Mouse (Mus musculus): ENCODE measurements around the gene Kcnj8.
"Not testable (repeated sequence)": the region's sequence is repeated elsewhere in the genome, so short reads cannot be mapped to it uniquely, and the experiment has no call there.

Kcnj8 gene

DNA sequence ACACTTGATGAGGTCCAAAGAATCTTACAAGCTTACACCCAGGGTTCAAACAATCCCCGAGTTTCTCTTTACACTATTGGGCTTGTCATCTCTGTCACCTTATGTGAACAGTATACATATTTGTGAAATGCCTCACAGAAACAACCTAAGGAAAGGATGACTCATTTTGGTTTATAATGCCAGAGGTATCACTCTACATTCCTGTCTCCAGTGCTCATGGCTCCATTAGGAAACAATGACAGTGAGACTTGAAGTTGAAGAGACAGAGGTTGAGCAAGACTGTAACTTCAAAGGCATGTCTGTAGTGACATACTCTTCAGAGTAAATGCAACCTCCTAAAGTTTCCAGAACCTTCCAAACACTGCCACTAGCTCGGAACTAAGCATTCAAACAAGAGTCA lies 23.0 kb downstream of the Kcnj8 start:
- DNase-seq, result no peak

DNA sequence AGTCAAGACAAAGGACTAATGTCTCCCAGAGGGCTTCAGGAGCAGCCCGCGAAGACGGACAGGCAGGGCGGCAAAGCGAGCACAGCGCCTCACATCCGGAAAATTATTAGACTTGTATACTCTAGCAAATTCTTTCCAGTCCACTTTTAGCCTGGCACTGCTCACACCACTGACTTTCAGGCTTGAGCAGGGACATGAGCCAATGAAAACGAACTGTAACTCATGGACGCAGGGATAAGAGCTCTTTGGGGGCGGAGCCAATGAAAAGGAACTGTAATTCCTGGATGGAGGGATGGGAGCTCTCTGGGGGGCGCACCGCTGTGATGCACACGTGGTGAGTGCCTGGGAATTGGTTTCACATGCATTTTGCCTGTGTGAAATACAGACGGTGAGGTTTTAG lies 26.3 kb downstream of the Kcnj8 start:
- no peak for DNase-seq

DNA sequence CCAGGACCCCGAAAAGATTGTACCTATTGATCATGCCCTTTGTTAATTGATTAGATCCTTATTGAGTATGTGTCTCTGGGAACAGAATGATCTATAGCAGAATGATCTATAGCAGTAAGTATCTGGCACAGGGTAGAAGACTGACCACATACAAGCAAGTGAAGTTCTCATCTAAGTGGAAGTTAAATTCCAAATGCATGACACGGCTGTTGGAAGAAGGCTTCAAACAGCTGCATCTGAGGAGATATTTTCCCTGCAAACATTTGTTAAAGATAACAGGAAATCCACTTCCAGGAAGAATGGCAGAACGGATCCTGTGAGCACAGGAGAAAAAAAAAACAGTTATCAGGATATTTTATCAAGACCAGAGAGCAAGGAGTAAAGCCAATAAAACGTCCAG lies 27.8 kb downstream of the Kcnj8 start:
- no peak for DNase-seq

DNA sequence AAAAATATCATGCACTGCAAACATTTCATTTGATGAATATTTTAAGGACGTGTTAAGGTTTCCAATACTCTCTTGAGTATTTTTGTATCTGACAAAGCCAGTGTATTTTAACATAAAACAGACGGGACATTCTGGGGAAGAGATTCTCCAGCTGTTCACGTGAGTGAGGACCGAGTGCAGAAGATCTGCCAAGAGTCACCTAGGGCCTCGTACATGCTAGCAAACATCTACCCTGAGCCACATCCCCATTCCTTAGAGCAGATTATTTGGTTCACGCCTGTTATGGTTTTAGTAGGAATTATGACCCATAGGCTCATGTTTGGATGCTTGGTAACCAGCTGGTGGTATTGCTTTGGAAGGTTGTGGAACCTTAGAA lies 28.6 kb downstream of the Kcnj8 start:
- no peak for DNase-seq

DNA sequence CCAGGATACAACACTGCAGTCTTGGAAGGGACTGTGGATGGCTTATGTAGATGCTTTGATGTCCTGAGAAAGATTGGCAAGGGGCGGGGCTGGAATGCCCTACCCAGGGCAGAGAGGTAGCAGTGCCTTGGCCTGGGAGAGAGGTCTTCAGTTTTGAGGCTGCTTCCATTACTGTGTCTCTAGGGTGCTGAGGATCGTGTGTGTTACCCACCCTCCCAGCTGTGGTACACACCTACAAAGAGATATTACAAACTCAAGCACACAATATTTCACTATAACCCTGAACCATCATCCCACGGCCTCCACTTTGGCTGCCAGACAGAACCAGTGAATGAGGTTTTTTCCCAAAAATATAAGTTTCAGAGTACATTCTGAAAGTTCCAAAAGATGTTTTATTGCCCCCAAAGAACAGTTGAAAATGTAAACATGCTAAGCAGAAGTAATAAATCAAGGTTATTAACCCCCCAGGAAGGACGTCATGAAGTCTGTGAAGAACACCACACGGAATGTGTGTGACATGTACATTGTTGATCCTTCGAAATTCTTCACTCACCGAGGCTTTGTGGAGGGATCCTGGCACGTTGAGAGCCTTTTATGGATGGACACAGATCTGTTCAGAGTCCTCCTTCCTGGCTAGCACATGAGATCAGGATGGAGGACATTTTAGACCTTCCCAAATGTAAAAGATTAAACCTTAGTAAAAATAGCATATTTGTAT lies 29.2 kb downstream of the Kcnj8 start:
- DNase-seq, result no peak

DNA sequence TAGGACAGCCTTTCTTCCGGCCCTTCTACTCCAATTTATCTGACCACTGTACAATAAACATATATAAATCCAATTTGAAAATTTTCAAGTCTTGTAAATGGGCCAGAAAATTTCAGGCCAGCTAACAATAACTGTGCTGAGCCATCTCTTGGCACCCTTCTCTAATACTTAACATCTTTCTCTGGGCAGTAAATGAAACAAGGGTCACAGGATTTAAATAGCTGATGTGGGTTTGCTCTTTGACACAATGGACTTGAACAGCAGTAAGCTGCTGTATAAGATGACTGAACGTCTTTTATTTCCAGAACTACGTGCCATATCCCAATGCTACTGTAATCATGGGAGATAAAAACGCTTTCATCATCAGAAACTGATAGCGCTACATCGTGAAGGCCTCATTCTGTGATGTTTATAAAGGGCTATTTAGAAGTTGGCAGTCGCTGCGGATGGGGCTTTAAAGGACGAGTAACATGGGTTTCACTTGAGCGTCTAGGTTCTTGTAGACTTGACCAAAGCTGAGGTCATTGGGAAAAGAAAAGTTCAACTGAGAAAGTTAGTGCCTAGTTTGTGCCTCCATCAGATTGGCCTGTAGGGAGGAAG lies 30.8 kb downstream of the Kcnj8 start:
- no peak for DNase-seq

DNA sequence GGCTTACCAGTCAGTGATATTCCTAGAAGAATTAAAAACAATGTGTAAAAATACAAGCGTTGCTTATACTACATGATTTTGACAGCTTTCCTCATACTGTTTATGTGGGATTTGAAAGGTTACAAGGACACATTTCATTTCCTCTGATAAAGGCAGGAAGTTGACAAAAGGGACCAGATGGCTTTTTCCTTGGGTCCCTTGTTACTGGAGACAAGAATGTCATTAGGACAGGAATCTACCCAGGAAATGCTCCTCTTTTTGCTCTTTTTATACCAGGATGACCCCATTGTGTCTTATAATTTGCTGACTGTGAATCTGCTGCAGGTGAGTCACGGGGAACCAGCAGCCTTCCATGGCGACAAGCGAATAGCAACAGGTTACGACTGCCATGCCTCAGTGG lies 31.3 kb downstream of the Kcnj8 start:
- DNase-seq, result no peak

DNA sequence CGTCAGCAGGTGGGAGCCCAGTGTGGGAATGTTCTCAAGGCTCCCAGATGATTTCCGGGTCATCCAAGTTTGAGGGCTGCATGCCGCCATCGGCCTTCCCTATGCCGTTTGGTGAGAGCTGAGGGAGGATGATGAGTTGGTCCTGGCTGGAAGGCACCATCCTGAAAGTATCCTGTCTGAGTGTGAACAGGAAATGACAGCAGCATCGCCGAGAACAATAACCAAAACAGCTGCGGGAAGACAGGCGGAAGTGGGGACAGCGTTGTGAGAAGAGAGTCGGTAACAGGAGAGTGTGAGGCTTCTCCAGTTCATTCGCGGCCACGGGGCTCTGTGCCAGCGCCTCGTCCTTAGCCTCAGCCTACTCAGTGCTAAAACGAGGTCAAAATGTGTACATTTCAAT lies 32.9 kb downstream of the Kcnj8 start:
- DNase-seq, result peak; percentile 75

DNA sequence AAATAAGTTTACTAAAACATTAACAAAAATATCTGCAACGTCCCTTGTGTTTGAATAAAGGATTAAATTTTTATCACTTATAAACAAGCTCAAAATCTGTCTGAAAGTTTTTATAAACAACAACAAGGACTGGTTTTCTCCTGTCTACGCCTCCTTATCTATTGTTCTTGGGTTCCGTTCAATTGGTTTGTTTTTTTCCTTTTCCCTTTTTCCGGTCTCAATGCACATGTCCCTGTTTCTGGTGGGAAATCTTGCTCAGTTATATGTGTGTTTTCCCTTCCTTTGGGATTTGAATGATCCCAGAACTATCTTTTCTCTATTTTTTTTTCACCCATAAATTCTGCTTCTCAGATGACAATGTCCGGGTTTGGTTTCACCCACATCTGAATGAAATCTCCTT lies 38.0 kb downstream of the Kcnj8 start:
- no peak for DNase-seq

DNA sequence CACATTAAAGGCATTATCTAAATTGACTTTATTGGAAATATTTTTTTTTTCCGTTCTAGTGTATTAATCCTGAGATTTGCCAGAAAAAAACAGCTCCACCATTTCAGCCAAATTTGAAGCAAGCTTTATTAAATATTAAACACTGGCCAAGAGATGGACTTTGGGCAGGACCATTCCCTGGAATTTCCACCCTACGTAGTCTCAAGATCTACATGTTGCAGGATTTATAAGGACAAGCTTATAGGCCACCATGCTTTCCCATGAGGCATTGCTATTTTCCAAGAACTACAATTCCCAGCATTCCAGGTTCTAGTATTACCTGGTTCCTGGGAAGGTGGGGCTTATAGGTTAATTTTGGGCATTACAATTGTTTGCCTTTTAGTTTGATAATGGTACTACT lies 38.7 kb downstream of the Kcnj8 start:
- DNase-seq, result no peak

DNA sequence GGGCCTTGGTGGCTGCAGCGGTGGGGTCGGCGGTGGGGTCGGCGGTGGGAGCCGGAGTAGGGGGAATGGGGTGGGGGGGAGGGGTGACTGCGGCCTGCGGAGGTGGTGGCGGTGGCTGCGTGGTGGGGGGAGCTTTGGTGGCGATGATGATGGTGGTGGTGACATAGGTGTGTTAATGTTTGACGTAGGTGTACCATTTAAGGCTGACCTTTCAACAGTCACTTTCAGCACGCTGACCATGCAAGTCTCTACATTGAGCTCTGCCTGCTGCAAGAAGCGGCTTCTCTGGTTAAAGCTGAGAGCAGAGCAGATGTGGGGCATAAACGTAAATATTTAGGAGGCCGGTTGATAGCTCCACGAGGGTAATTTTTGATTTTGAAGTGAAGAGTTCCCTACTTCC lies 39.3 kb downstream of the Kcnj8 start:
- DNase-seq, result no peak

DNA sequence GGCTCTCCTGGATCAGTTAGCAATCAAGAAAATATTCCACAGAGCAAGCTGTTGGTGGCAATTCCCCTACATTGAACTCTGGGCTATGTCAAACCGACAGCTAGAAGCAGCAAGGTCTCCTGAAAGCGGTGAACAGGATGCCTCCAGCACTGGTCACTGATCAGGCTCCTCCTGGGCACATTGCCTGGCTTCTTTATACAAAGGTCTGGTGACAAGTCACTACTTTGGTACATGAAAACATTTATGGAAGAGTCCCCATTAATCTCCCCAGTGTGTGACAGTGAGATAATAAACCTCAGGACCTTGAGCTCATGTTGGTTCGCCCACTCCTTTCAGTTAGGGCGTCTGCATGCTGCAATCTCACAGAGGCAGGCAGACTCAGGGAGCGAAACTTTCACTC lies 41.0 kb downstream of the Kcnj8 start:
- no peak for DNase-seq

DNA sequence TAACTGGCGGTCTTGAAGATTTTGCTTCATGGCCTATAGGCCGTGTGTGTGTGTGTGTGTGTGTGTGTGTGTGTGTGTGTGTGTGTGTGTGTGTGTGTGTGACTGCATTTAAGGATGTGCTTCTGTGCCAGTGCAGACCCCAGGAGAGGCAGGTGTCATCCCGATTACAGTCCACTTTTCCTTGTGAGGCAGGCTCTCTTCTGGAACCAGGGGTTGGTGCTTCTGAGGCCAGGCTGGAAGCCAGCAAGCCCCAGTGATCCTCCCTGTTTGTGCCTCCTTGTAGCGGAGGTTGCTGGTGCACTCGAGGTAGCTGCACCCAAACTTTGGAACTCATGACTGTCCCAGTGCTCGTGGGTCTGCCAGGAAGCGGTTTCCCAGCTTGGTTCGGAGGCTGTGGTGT lies 41.7 kb downstream of the Kcnj8 start:
- no peak for DNase-seq

DNA sequence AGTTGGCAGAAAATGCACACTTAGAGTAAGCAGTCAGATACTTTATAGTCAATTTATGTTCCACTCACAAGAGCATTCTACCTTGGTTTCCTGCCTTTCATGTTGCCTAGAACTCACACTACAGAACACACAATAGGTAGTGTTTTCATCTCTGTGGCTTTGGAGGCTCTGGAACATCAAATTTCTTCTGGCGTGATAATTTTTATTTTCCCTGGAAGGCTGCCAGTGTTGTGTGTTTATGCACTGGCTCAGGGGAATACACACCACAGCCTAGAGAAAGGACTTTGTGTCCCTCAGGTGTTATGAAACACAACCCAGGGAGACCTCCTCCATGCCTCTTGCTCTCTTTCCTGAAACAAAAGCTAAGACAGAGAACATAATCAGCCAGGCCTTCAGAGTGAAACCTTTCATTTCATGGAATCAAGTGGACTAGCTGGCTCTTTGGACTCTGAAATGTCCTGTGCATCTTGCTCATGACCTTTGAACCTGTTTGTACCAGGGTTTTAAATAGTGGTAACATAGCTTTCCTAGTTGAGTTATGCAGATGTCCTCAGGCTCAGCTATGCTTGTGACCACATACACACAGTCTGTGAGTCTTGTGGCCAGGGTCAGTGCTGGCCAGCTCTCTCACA lies 43.4 kb downstream of the Kcnj8 start:
- DNase-seq, result no peak

DNA sequence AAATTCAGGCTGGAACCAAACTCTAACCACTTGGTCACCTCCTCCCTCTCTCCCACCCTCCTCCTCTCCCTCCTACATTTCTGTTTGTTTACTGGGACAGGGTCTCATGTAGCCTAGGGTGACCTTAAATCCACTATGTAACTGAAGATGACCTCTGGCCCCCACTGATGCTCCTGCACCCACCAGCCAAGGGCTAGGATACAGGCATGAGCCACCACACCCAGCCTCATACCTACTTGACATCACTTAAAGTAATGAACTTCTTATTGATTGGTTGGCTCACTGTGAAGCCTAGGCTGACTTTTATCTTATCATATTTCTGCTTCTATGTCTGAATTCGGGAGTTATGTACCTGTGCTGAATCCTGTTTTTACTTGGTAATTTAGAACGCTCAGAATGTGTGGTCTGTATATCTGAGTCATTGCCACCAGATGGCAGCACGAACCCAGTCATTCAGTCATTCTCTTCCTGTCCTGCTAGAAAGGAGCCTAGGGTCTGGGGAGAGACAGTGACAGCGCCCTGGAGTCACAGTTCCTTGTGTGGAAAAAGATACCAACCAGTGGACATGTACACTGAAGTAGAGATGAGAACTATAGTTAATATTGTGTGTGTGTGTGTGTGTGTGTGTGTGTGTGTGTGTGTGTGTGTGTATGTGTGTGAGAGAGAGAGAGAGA lies 46.6 kb downstream of the Kcnj8 start:
- DNase-seq, result peak; percentile 87

DNA sequence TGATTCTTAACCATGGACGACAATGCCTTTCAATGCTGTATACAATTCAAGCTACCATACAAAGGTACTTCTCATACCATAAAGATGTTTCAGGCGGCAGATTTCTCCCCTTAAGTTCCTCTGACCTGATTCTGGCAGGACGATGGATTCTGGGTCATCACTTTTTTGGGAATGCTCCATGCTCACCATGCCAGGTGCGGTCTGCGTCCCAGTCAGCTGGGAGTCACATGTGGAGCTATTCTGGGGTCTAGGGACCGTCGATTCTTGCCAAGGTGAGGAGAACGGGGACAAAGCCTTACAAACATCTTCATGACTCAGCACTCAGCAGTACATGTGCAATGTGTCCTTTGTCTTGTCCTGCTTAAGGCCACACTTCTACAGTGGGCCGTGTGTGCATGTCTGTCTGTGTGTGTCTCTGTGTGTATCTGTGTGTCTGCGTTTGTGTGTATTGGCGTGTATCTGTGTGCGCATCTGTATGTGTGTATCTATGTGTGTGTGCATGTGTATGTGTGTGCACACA lies 49.8 kb downstream of the Kcnj8 start:
- no peak for DNase-seq

DNA sequence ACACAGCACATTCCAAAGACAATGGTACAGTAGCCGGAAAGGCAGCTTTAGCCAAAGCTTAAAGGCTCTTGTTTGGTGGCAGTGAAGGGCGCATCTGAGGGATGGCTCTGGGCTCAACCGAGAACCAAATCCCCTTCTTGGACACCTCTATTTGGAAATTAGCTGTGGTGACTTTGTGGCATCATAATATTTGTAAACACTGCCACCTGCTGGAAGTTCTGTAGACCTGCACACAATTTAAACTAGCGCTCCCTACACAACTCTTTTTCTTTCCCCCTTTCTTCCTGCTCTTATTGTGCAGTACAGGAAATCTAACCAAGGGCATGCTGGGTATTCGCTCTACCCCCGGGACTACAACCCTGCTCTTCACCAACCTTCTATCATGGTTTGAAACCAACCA lies 52.3 kb downstream of the Kcnj8 start:
- DNase-seq, result peak; percentile 31

DNA sequence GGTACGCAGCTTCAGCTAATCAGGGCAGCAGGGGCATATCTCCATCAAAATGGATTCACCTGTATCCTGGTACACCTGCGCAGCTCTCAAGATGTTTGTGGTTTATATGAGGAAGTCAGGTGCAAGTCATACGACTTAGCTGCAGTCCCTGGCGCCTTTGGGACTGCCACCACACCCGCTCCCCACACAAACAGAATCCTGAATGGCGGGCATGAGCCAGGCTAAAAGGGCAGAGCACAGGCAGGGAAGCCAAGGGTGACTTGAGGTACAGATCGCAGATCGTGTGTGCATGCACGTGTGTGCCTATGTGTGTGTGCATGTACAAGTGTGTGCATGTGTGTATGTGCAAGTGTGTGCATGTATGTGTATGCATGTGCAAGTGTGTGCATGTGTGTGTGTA lies 56.0 kb downstream of the Kcnj8 start:
- not testable (repeated sequence) for DNase-seq

DNA sequence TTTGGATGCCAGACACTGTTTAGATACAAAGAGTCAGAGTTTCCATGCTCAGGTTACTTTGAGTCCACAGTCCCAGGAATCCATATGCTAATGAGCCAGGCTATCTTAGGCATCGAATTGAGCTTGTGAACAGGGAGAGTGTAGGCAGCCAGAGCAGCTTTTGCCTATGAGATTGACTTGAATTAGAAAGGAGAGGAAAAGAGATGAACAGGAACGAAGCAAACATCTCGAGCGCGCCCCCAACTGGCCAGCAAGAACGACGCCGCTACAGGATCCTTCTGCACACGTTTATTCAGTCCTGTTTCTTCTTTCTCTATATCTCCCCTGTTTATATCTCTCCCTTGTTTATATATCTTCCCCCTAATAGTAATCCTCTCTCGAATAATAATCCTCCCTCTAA lies 56.5 kb downstream of the Kcnj8 start:
- peak; percentile 88 for DNase-seq
